Mouse (Mus musculus) C2C12 (cell line): ENCODE data around the gene Tmc7.

Experiments used
- CTCF ChIP-seq: IDR thresholded peaks from one replicate; pipeline ENCODE4 v1.5.1; 2011; ENCODE audit not compliant: control insufficient read depth, insufficient read depth, insufficient read length
- MAX ChIP-seq: IDR thresholded peaks from one replicate; pipeline ENCODE4 v1.6.1; 2011; ENCODE audit warnings: mild to moderate bottlenecking, control low read depth
- USF1 ChIP-seq: IDR thresholded peaks from one replicate; pipeline ENCODE4 v1.6.1; 2011; ENCODE audit warnings: low read depth, mild to moderate bottlenecking, control low read depth, moderate library complexity

DNA sequence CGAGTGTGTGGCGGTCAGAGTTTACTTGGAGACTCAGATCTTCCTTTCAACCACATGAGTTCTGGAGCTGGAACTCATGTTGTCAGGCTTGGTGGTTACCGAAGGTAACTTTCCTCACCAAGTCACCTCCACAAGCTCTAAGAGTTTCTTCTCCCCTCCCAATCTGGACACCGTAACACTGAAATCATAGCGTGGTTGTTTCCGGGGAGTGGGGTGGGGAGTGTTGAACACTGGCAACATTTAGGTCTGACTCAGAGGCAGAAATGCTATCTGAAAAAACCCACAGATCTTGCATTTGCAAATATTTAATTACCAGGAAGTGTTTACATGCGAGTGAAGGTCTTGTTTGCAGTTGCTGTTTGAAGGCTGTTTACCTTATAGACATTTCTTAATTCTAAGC, 25.3 kb upstream of the Tmc7 start:
- no peak for TF ChIP-seq CTCF
- no peak for TF ChIP-seq MAX
- TF ChIP-seq USF1 = no peak
